Mouse (Mus musculus) T-helper 2 cell (primary cell): ENCODE measurements around the gene Prep.
"Not testable (repeated sequence)": the region's sequence is repeated elsewhere in the genome, so short reads cannot be mapped to it uniquely, and the experiment has no call there.

ENCODE experiments used
- in situ Hi-C: fragments of 300-600 bp; cut with MboI, MseI; formaldehyde crosslinking; loops from one replicate; pipeline ENCODE4 v1.15.1; 2025; ENCODE audit warnings: high pct_unique_total_duplicates

Gene Prep

DNA sequence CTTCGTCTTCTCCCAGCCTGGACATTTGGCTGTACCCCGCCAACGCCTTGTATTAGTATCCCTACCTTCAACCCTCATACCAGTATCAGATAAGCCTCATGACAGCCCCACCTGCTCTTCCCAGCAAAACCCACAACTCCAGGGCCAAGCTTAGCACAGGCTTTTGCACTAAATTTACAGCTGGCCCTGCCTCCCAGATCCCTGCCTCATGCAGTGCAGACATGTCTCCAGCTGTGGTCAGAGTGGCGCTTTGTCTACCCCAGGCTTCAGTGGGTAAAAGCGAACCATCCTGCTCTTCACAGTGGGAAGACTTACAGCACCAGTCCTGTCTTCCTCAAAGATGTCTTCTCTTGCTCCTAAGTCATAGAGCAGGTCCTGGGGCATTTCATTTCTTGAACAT is 49.8 kb downstream of the Prep start:
- in situ Hi-C loops = no loop called here

DNA sequence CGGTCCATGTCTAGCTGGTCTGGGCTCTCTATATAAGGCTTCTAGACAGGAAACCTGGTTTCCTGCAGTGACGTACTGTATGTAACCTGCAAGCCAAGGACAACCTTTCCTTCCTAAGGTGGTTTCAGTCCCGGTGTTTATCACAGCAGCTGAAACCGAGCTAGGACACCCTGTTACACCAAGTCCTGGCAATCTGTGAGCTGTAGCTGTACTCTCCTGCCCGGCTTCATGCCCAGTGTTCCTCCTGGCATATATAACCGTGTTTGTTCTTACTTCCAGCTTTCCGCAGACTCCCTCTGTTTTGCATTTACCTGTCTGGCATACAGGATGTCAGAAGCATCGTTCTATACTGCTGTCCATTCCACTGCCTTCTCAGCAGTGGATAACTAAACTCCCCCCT is 51.4 kb downstream of the Prep start:
- in situ Hi-C loops = no loop called here

DNA sequence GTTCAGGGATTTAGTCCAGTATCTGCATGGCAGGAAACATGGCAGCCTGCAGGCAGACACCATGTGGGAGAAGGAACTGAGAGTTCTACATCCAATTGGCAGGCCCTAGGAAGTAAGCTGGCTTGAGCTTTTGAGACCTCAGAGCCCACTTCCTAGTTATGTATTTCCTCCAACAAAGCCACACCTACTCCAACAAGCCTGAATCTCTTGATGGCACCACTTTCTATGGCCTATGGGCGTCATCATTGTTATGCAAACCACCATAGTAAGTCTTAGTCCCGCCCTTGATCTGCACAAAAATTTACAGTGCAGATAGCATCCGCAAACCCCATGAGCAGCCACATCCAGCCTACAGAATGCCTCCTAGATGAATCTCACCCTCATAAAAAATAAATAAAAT is 54.6 kb downstream of the Prep start:
- in situ Hi-C loops = no loop called here

DNA sequence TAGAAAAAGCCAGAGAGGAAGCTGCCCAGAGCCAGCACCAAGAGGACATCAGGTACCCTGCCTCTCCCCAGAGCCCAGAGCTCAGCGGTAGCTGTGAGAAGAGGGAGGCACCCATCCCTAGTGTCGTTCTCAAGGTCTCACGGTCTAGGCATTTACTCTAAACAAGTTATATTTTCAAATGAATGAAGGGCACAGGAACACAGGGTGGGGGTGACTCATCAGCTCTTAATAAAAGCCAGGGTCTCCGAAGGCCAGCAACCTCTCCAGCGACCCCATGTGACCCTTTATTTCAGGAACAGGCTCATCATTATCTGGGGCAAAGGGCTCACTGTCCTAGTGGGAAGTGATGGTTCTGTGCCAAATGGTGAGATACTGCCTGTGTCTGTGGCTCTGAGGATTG is 55.5 kb downstream of the Prep start:
- in situ Hi-C loops = no loop called here

DNA sequence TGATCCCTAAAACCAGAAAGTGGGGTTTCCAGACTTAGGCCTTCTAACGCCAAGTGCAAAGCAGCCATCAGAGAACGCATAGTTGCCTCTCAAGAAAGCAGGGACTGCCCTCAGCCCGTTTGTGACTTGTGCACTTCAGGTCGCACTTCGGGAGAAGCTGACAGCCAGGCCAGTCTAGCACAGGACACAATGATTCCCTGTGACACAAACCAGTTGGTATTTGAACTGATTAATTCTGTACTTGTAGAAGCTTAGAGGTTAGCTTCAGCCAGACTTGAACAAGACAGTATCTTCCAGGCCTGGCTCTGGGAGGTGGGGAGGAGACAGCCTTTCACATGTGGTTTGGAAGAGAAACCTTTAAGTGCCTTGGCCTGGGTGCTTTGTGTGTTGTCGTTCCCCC is 56.0 kb downstream of the Prep start:
- in situ Hi-C loops = no loop called here

DNA sequence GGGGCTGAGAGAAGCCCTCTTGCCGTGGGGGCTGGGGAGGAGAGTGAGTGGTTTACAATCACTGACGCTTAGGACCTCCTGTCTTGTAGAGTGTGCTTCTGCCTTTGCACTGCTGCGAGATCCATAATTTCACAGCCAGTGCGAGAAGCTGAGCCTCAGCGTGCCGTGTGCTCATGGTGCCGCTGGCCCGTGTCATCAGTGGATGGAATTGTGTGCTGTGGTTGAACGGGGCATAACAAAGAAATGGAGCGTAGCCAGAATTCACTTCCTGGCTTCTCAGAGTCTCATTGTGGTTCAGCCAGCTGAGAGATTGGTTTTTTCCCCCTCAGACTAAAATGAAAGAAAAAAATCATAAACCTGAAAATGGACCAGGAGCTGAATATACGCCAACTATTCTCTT is 62.1 kb downstream of the Prep start:
- in situ Hi-C loops = no loop called here

DNA sequence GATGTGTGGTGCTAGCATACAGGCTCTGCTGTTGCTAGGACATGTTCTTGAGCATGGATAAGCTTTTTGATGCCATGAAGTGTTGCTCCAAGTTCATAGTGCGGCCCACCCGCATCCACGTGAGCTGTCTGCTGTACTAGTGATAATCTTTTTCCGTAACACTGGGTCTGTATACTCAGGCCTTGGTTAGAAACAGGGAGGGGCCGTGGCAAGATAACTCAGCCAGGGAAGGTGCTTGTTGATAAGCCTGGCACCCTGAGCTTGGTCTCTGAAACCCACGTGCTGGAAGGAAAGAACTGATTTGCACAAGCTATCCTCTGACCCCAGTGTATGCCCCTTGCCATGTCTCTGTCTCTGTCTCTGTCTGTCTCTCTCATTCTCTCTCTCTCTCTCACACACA is 63.0 kb downstream of the Prep start:
- in situ Hi-C loops = no loop called here

DNA sequence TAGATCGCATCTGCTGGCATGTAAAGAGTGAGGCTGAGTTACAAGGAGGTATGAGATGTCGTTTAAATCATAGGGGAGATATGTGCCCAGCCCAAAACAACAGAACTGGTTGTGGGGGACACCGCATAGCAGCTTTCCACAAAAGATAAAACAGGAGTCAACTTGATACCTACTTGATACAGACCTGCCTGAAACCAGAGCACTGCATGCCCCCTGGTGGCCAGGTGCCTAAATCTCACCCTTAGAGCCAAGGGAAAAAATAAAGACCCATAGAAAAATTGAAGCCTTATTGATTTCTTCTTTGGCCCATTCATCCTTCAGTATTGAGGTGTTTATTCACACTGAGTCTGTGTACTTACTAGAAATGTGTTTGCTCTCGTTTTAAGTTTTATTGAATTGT is 65.4 kb downstream of the Prep start:
- in situ Hi-C loops = no loop called here

DNA sequence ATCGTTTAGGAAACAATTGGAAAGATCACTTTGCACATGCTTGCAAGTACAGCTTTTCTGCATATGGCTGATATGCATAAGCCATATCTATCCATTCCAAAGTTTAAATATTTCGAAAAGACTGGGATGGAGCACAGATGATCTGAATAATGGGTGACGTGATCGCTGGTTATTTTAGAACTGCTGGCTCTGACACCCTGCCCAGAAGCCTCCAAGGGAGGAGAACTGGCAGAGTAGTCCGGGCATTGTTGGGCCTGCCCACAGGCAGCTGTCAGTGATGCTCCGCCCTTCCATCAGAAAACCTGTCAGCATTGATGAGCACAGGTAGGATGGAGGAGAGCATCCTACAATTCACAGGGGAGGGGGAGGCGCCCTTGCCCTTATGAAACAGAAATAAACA is 69.8 kb downstream of the Prep start:
- in situ Hi-C loops = no loop called here

DNA sequence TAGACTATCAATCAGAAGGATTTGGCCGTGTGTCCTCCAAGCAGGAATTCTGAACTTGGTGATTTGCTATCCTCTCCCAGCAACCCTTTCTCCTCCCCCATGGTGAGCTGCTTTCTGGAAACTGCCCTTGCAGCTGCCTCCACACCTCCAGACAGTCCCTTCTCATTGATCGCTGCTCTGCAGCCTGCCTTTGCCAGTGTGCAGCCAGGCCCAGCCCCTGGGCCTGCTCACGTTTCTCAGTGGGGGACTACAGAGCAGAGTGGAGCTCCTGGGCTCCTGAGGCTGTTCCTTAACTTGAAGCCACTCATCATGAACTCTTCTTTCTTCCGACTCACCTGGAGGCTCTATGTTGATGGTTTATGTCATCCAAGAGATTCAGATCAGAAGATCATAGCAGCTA is 72.9 kb downstream of the Prep start:
- in situ Hi-C loops = no loop called here

DNA sequence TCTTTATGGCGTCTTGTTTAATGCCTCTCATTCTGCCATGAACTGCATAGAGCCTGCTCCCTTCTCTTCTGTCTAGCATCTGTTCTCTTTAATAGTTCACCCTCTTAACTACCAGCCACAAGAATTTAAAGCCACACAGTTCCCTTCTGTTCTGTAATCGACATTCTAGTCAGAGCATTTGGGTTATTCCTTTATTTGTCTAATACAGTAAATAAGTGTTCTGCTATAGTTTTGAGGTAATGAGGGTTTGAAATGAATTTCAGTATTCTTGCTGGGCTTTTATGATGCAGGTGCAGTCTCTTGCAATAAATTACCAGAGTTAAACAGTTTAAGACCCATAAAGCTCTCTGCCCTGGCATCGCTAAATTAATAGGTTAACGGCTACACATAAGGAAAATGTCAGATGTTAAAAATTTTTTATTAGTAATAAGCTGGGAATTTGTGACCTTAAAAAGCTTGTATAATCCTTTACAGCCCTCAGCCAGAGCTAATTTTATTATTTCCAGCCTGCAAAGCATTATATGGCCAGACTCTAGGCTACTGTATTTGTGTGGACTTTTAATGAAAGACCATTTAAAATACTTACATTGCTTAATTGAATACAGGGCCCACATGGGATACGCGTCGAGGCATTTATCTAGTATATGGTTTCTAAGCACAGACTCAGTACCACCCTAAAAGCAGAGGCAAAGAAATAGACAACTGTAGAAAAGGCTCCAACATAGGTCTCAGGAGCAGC is 73.6 kb downstream of the Prep start:
- in situ Hi-C loops = no loop called here

DNA sequence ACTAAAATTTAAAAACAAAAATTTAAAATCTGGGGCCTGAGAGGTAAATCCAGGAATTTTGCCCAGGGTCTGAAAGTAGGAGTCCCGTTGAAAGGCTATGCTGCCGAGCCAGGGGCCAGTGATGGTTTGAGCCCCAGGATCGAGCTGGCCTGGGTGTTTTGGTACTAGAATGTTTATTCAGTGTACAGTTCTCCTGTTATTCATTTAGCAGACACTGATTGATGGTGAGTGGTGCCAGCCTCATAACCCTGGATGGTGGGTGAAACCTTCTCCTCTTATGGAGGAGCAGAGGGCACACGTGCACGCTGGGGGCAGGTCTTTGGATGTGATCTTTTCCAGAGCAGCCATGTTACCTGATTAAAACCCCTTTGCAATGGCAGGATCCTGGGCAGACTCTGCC is 75.4 kb downstream of the Prep start:
- in situ Hi-C loops = no loop called here

DNA sequence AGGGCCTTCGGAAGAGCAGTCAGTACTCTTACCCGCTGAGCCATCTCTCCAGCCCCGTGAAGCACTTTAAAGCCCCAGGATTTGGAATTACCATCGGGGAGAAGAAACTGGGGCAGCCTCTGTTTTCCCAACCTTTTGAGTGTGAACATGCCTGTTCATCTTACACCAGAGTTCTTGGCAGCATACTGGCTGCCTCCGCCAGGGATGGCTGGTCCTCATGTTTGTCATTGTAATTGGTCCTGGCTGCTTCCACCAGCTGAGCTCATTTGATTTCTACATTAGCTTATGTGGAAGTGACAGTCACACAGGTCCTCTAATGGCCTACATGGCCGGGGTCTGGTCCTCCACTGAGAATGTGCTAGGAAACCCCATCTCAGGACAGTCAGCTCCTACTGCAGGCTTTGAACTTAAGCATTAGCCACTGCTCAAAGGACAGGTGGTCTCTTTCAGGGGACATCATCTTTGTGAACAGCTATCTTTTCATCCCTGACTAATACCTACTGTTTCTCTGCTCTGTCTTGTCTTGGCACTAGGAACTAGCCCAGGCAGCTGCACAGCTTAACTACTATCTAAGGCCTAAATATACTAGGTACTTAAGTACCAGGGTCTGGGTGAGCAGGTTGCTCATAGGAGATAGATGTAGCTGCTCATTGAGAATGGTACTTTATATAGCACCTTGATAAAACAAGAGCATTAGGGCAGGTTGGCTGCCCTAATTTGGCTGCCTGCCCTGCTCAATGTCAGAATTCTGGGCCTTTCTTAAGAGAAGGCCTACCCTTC is 77.2 kb downstream of the Prep start:
- in situ Hi-C loops = no loop called here

DNA sequence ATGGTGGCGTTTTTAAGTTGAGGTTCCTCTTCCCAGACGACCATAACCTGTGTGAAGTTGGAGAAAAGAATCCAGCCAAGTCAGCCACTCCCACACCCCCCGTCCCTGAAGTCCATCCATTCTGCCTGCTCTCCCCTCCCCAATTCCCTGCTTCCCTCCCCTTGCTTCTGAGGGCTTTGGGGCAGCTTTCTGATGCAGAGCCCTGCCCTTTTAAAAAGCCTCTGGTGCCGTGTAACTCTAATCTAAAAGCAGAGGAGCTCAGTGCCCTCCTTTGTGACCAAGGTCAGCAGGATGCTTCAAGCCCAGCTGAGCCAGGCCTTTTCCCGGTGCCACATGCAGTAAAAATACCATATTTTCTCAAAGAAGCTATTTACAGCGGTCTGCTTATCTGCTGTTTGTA is 79.8 kb downstream of the Prep start:
- in situ Hi-C loops = no loop called here

DNA sequence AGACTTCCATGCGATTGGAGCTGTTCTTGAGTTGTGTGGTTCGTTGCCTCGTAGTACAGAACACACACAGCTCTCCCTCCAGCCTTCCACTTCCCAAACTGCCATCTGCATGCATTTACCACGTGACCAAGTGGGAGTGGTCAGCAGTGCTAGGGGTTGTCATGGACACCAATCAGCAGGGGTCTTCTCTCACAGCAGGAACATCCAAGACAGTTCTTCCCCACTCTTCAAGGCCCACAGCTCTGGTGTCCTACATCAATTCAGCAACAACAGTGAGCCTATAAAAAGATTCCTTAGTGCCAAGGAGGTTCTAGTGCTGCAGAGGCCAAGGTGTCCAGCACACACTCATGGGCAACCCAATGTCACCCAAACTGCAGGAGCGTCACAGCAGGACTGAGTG is 84.1 kb downstream of the Prep start:
- in situ Hi-C loops = no loop called here

DNA sequence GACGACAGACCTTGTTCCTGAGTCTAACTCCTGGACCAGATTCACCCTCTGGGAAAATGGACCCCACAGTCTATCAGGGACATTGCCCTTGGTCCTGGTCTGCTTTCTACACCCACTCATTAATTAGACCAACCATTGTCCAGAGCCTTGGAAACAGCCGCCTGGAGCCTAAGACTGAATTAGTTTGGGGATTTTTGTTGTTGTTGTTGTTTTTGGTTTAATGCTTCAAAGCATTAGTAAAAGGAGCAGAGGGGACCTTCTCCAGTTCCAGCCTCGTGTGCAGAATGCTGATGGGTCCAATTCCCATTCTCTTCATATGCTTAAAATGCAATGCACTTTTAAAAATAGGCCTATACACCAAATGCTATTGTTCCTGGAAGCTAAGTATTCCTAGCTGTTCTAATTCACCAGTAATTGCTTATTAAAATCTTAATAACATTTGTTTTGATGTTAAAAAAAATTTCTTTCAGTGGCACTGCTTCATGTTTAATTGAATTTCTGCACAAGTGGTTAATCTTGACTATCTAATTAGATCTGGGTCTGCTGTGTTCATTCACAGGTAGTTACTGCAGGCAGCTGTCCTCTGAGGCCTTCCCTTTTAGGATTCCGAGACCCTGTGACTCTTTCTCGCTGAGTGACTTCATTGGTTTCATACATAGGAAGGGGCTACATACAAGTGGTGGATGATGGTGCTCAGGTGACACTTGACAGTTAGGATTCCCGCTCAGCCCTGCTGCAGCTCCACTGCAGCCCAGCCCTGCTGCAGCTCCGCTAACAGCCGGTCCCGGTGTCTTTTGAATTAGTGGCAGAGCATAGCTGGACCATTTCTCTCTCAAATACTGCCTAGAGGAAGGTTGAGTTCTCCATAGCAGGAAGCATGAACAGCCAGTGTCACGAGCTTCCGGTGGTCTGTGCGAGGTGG is 85.0 kb downstream of the Prep start:
- in situ Hi-C loops = no loop called here

DNA sequence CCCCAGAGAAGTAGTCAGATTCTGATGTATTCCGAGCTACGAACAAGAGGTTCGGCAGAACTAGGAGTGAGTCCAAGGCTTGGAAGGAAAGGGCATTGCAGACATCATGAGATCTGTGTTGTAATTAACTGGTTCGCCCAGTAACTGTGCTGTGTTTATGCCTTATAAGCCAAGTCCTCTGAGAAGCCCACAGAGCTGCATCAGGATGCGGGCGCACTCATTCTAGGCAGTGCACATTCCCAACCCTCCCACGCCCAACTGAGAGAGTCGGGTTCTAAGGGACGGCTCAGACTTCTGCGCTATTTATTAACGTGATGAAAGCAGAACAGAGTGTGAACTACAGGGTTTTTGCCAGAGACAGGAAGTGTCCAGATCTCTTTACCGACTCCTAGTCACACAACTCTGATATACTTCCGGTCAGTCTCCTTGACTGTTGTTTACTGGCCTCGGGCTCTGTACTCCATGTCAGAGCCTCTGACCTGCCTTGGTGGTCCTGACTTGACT is 87.6 kb downstream of the Prep start:
- in situ Hi-C loops = no loop called here

DNA sequence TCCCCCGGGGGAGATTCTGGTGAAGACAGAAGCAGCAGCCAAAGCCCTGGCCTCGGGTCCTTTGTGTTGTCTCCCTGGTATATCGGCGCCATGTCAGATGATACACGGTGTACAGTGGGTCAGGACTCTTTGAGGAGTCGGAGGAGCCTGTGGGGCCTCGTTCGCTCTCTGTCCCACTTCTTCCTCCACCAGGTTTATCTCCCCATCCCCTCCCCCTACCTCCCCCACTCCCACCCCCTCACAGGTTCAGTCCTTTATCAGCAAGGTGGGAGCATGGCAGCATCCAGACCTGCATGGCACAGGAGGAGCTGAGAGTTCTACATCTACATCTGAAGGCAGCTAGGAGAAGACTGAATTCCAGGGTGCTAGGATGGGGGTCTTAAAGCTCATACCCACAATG is 98.8 kb downstream of the Prep start:
- in situ Hi-C loops = no loop called here

DNA sequence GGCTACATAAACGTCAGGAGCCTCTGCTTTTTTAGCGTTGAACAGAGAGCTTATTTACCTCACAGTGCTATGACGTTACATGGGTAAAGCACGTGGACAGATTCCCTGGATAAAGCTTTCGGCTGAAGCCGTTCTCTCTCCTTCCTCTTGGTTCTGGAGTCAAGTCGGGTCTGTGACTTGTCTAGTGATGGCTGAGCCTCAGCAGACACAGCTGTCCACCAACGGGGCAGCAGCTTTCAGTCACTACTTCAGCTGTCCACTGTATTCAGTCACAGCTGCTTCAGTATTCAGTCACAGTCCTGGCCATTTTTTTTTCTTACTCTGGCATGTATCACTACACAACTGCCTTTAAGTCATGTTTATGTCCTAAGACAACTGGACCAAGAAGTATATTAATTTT is 106.9 kb downstream of the Prep start:
- in situ Hi-C loops = loop anchor here (5.0 kb wide), 1 partner anchor 423 kb away; no protein-coding TSS in a partner anchor

DNA sequence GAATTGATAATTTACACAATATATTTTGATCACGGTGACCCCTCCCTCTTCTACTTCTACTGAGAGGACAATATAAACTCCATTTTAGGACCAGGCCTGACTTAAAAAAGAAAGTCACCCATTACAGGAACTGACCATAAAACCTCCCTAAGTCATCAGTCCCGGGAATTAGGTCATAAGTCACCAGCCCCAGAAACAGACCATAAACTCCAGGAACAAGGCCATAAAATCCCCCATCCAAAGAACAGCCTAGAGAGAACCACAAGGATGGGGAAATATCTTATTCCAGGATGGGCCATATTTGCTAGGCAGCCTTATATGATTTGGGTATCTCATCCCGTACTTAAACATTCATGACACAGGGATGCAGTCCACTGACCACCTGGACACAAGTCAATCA is 107.3 kb downstream of the Prep start:
- in situ Hi-C loops = loop anchor here (5.0 kb wide), 1 partner anchor 423 kb away; no protein-coding TSS in a partner anchor

DNA sequence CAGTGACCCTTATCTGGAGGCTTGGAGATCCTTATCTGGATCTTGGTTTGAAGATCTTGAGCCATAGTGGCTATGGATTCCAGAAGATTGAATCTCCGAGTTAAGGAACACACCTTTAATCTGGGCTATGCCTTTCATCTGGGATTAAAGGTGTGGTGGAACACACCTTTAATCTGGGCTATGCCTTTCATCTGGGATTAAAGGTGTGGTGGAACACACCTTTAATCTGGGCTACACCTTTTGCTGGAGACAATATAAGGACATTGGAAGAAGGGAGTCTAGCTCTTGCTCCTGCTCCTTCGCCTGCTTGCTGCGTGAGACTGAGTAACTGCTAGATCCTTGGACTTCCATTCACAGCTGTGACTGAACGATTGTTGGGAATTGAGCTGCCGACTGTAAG is 110.8 kb downstream of the Prep start, which contains the start of gene Popdc3:
Popdc3 (plus strand) TSS at position 301 of the 400 bp plus-strand sequence.
- in situ Hi-C loops = not testable (repeated sequence)
